Comparison of ENCODE assay signal across 22 mouse cellular contexts in genomic region chr5:140408801-140409200, GRCm38 (mm10). TPM values are rescaled to one million over a fixed set of nuclear protein-coding genes. Genes with fewer than 3 reads are reported as not detected.
"Had no signal": no experiment of that assay in that cellular context is flagged by ENCODE, and none has a peak within 500 bp of the region (broad histone marks: within the 10 kb centered on the region; RNA-seq: fewer than 3 reads in every experiment).

No protein-coding gene starts in this region.

- H3K4me1 ChIP-seq: liver, embryonic 15.5 days had no signal

- ATAC-seq: midbrain, embryonic 16.5 days had no signal

- H3K4me2 ChIP-seq: kidney, embryonic 15.5 days; liver, embryonic 11.5 days; liver, embryonic 15.5 days; lung, embryonic 14.5 days; midbrain, embryonic 11.5 days had no signal

- H3K9ac ChIP-seq: kidney, embryonic 15.5 days; liver, embryonic 15.5 days; lung, embryonic 14.5 days had no signal

- DNase-seq: kidney, adult 2 months; kidney, postnatal 25 days; lung, embryonic 14.5 days; lung, postnatal 14 days; right cerebral cortex, postnatal 25 days; thymus, adult 18-20 months; thymus, postnatal 14 days had no signal

- H3K36me3 ChIP-seq: kidney, embryonic 15.5 days; limb, embryonic 10.5 days; liver, embryonic 15.5 days had no signal

- H3K27me3 ChIP-seq: kidney, embryonic 15.5 days; liver, embryonic 15.5 days had no signal

- H3K27ac ChIP-seq: kidney, embryonic 15.5 days; limb, embryonic 10.5 days; liver, embryonic 15.5 days; macrophage had no signal

- H3K9me3 ChIP-seq: kidney, embryonic 15.5 days; limb, embryonic 10.5 days; liver, embryonic 15.5 days had no signal

- H3K4me3 ChIP-seq: kidney, embryonic 15.5 days; limb, embryonic 10.5 days; liver, embryonic 15.5 days; megakaryocyte, embryonic 14.5 days had no signal

RNA-seq across cellular contexts. Expression of gene Gm4869, which starts 36.6 kb away (rescaled TPM):
- total RNA-seq: layer of hippocampus, adult 8-10 months; layer of hippocampus, postnatal 14 days; left cerebral cortex, adult 18-20 months; left cerebral cortex, postnatal 14 days had no signal
- polyA plus RNA-seq: kidney, embryonic 15.5 days; limb, embryonic 10.5 days; liver, embryonic 11.5 days; liver, embryonic 15.5 days; lung, embryonic 14.5 days; macrophage; midbrain, embryonic 11.5 days; midbrain, embryonic 16.5 days; neural tube, embryonic 14.5 days; small intestine, adult 2 months; stomach, embryonic 16.5 days had no signal
